Mouse (Mus musculus): ENCODE results near the gene Mutyh. TPM values are rescaled to one million over a fixed set of nuclear protein-coding genes. Genes with fewer than 3 reads are reported as not detected.

The Mutyh gene
- total and polyA plus RNA-seq, 3 experiments = 6.1 to 17.9 (median 15.9) TPM

- H3K36me3 ChIP-seq (replicated peaks) = no peaks in the 10 kb centered on the region
- no peak overlapping the region for H3K4me3 ChIP-seq (ENCODE audit: low read depth, low read length)
- TF ChIP-seq CTCF (IDR thresholded peaks at IDR 0.05; ENCODE audit: low read depth, low read length) = no peak
- TF ChIP-seq TAL1 (conservative IDR thresholded peaks at IDR 0.05; ENCODE audit: low read depth, low read length) = no peak
- no peak for TF ChIP-seq POLR2AphosphoS5 (IDR thresholded peaks at IDR 0.05; ENCODE audit: insufficient replicate concordance, low read depth, low read length)
- TF ChIP-seq GATA2 (IDR thresholded peaks at IDR 0.05; ENCODE audit: borderline replicate concordance, low read depth, low read length) = no peak
- no peak for TF ChIP-seq GATA1 (IDR thresholded peaks at IDR 0.05; ENCODE audit: borderline replicate concordance, low read length)
- no peak for DNase-seq (ENCODE audit: low spot score)
- H3K27me3 ChIP-seq (ENCODE audit: insufficient read depth, low read length) = peaks cover 12% of the 10 kb centered on the region
- no peaks in the 10 kb centered on the region; the same call in 1 of the 2 replicates for H3K9me3 ChIP-seq (replicated peaks)
- H3K4me1 ChIP-seq (ENCODE audit: insufficient read depth, low read depth, low read length) = 0 out of 2 replicates have a peak, but pooled peaks cover 3% of the 10 kb centered on the region
- no peak for ATAC-seq (ENCODE audit: extremely low read depth, insufficient number of reproducible peaks, low FRiP score, poor library complexity, severe bottlenecking)
Observed at GRCm38 (mm10) chr4:116844324-116844723, 36.8 kb downstream of the Mutyh start.

DNA sequence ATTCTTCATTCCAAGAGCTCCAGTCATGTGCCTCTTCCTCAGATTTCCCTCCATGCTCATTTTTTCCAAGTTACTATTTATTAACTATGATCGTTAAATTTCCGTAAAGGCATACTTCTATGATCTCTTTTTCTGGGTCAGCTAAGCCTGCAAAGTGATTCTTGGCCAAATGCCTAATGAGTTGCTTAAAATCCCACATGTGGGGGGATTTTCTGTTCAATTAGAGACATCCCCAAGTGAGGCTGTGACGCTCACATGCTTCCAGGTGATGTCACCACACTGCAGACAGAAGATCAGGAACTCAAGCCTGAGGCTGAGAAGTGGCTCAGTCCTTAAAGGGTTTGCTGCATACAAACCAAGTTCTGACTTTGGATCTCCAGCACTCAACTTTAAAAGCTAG lies 42.4 kb downstream of the Mutyh start:
- ATAC-seq (ENCODE audit: extremely low read depth, insufficient number of reproducible peaks, low FRiP score, poor library complexity, severe bottlenecking) (no peak), DNase-seq (ENCODE audit: low spot score) (no peak)
- no peak overlapping the region for H3K4me3 ChIP-seq (ENCODE audit: low read depth, low read length)
- peaks cover 20% of the 10 kb centered on the region for H3K27me3 ChIP-seq (ENCODE audit: insufficient read depth, low read length)
- no peaks in the 10 kb centered on the region for H3K4me1 ChIP-seq (ENCODE audit: insufficient read depth, low read depth, low read length)
- H3K36me3 ChIP-seq (replicated peaks) = no peaks in the 10 kb centered on the region
- TF ChIP-seq POLR2AphosphoS5 (IDR thresholded peaks at IDR 0.05; ENCODE audit: insufficient replicate concordance, low read depth, low read length) (no peak), TAL1 (conservative IDR thresholded peaks at IDR 0.05; ENCODE audit: low read depth, low read length) (no peak), GATA1 (IDR thresholded peaks at IDR 0.05; ENCODE audit: borderline replicate concordance, low read length) (no peak), CTCF (IDR thresholded peaks at IDR 0.05; ENCODE audit: low read depth, low read length) (no peak), GATA2 (IDR thresholded peaks at IDR 0.05; ENCODE audit: borderline replicate concordance, low read depth, low read length) (no peak)
- no peaks in the 10 kb centered on the region for H3K9me3 ChIP-seq (replicated peaks)

GRCm38 (mm10) chr4:116854286-116854685 lies 46.8 kb downstream of the Mutyh start:
- Histone ChIP-seq H3K27me3 (ENCODE audit: insufficient read depth, low read length) (peaks cover 26% of the 10 kb centered on the region), H3K4me3 (ENCODE audit: low read depth, low read length) (no peak overlapping the region), H3K9me3 (replicated peaks) (no peaks in the 10 kb centered on the region), H3K36me3 (replicated peaks) (no peaks in the 10 kb centered on the region), H3K4me1 (ENCODE audit: insufficient read depth, low read depth, low read length) (no peaks in the 10 kb centered on the region)
- TF ChIP-seq GATA1 (IDR thresholded peaks at IDR 0.05; ENCODE audit: borderline replicate concordance, low read length) = no peak
- no peak for TF ChIP-seq POLR2AphosphoS5 (IDR thresholded peaks at IDR 0.05; ENCODE audit: insufficient replicate concordance, low read depth, low read length)
- TF ChIP-seq CTCF (IDR thresholded peaks at IDR 0.05; ENCODE audit: low read depth, low read length) = no peak
- ATAC-seq (ENCODE audit: extremely low read depth, insufficient number of reproducible peaks, low FRiP score, poor library complexity, severe bottlenecking) (no peak), DNase-seq (ENCODE audit: low spot score) (no peak)

- no peaks in the 10 kb centered on the region for H3K36me3 ChIP-seq (replicated peaks)
- DNase-seq (ENCODE audit: low spot score) (no peak), ATAC-seq (ENCODE audit: extremely low read depth, insufficient number of reproducible peaks, low FRiP score, poor library complexity, severe bottlenecking) (no peak)
- TF ChIP-seq TAL1 (conservative IDR thresholded peaks at IDR 0.05; ENCODE audit: low read depth, low read length) (no peak), CTCF (IDR thresholded peaks at IDR 0.05; ENCODE audit: low read depth, low read length) (no peak), GATA2 (IDR thresholded peaks at IDR 0.05; ENCODE audit: borderline replicate concordance, low read depth, low read length) (no peak), POLR2AphosphoS5 (IDR thresholded peaks at IDR 0.05; ENCODE audit: insufficient replicate concordance, low read depth, low read length) (no peak), GATA1 (IDR thresholded peaks at IDR 0.05; ENCODE audit: borderline replicate concordance, low read length) (no peak)
- no peaks in the 10 kb centered on the region for H3K4me1 ChIP-seq (ENCODE audit: insufficient read depth, low read depth, low read length)
- no peaks in the 10 kb centered on the region for H3K9me3 ChIP-seq (replicated peaks)
- H3K27me3 ChIP-seq (ENCODE audit: insufficient read depth, low read length) = peaks cover 31% of the 10 kb centered on the region
- H3K4me3 ChIP-seq (ENCODE audit: low read depth, low read length) = no peak overlapping the region
Observed at GRCm38 (mm10) chr4:116857203-116857602, 49.7 kb downstream of the Mutyh start.

GRCm38 (mm10) chr4:116859711-116860110 lies 52.2 kb downstream of the Mutyh start:
- Histone ChIP-seq H3K27me3 (ENCODE audit: insufficient read depth, low read length) (peaks cover 21% of the 10 kb centered on the region), H3K4me1 (ENCODE audit: insufficient read depth, low read depth, low read length) (no peaks in the 10 kb centered on the region), H3K36me3 (replicated peaks) (no peaks in the 10 kb centered on the region), H3K4me3 (ENCODE audit: low read depth, low read length) (no peak overlapping the region), H3K9me3 (replicated peaks) (no peaks in the 10 kb centered on the region)
- ATAC-seq (ENCODE audit: extremely low read depth, insufficient number of reproducible peaks, low FRiP score, poor library complexity, severe bottlenecking) (no peak), DNase-seq (ENCODE audit: low spot score) (no peak)
- no peak for TF ChIP-seq TAL1 (conservative IDR thresholded peaks at IDR 0.05; ENCODE audit: low read depth, low read length)
- TF ChIP-seq POLR2AphosphoS5 (IDR thresholded peaks at IDR 0.05; ENCODE audit: insufficient replicate concordance, low read depth, low read length) = no peak
- TF ChIP-seq GATA2 (IDR thresholded peaks at IDR 0.05; ENCODE audit: borderline replicate concordance, low read depth, low read length) = no peak

GRCm38 (mm10) chr4:116862023-116862422 lies 54.5 kb downstream of the Mutyh start:
- H3K4me3 ChIP-seq (ENCODE audit: low read depth, low read length) = no peak overlapping the region
- H3K36me3 ChIP-seq (replicated peaks) = no peaks in the 10 kb centered on the region
- peaks cover 22% of the 10 kb centered on the region for H3K27me3 ChIP-seq (ENCODE audit: insufficient read depth, low read length)
- DNase-seq (ENCODE audit: low spot score) (no peak), ATAC-seq (ENCODE audit: extremely low read depth, insufficient number of reproducible peaks, low FRiP score, poor library complexity, severe bottlenecking) (no peak)
- H3K4me1 ChIP-seq (ENCODE audit: insufficient read depth, low read depth, low read length) = no peaks in the 10 kb centered on the region
- TF ChIP-seq CTCF (IDR thresholded peaks at IDR 0.05; ENCODE audit: low read depth, low read length) (no peak), TAL1 (conservative IDR thresholded peaks at IDR 0.05; ENCODE audit: low read depth, low read length) (no peak), POLR2AphosphoS5 (IDR thresholded peaks at IDR 0.05; ENCODE audit: insufficient replicate concordance, low read depth, low read length) (no peak), GATA1 (IDR thresholded peaks at IDR 0.05; ENCODE audit: borderline replicate concordance, low read length) (no peak), GATA2 (IDR thresholded peaks at IDR 0.05; ENCODE audit: borderline replicate concordance, low read depth, low read length) (no peak)
- H3K9me3 ChIP-seq (replicated peaks) = no peaks in the 10 kb centered on the region

Other genes starting within 250 kb of the Mutyh start
- 5.8 and 6.2 TPM in 2 replicates for gene Ccdc17, start 211.1 kb upstream of the Mutyh start, total RNA-seq (2014; fragmentation: Nextera tagmentation)
- 5.0 and 5.9 TPM in 2 replicates for gene Ccdc17, start 211.1 kb upstream of the Mutyh start, total RNA-seq (2017)
- gene Ccdc17, start 211.1 kb upstream of the Mutyh start, polyA plus RNA-seq (2012) = 0.37 and 0.83 TPM in 2 replicates
- 134 and 149 TPM in 2 replicates for gene Nasp, start 179.8 kb upstream of the Mutyh start, total RNA-seq (2014; fragmentation: Nextera tagmentation)
- 315 and 326 TPM in 2 replicates for gene Nasp, start 179.8 kb upstream of the Mutyh start, total RNA-seq (2017)
- 11.9 and 25.8 TPM in 2 replicates for gene Nasp, start 179.8 kb upstream of the Mutyh start, polyA plus RNA-seq (2012)
- 361 and 367 TPM in 2 replicates for gene Akr1a1, start 156.0 kb upstream of the Mutyh start, total RNA-seq (2014; fragmentation: Nextera tagmentation)
- gene Akr1a1, start 156.0 kb upstream of the Mutyh start, total RNA-seq (2017) = 830 and 919 TPM in 2 replicates
- 138 and 154 TPM in 2 replicates for gene Akr1a1, start 156.0 kb upstream of the Mutyh start, polyA plus RNA-seq (2012)
- gene Prdx1, start 122.2 kb upstream of the Mutyh start, total RNA-seq (2014; fragmentation: Nextera tagmentation) = 113 and 129 TPM in 2 replicates
- 298 and 303 TPM in 2 replicates for gene Prdx1, start 122.2 kb upstream of the Mutyh start, total RNA-seq (2017)
- 14.8 and 16.1 TPM in 2 replicates for gene Prdx1, start 122.2 kb upstream of the Mutyh start, polyA plus RNA-seq (2012)
- gene Mmachc, start 99.3 kb upstream of the Mutyh start, total RNA-seq (2014; fragmentation: Nextera tagmentation) = 48.9 and 53.1 TPM in 2 replicates
- gene Mmachc, start 99.3 kb upstream of the Mutyh start, total RNA-seq (2017) = 13.9 and 19.6 TPM in 2 replicates
- 1.6 and 1.8 TPM in 2 replicates for gene Mmachc, start 99.3 kb upstream of the Mutyh start, polyA plus RNA-seq (2012)
- gene Ccdc163, start 99.2 kb upstream of the Mutyh start, total RNA-seq (2014; fragmentation: Nextera tagmentation) = 25.6 and 44.0 TPM in 2 replicates
- 20.4 and 28.5 TPM in 2 replicates for gene Ccdc163, start 99.2 kb upstream of the Mutyh start, total RNA-seq (2017)
- gene Ccdc163, start 99.2 kb upstream of the Mutyh start, polyA plus RNA-seq (2012) = 2.6 and 4.0 TPM in 2 replicates
- gene Tesk2, start 86.8 kb upstream of the Mutyh start, total RNA-seq (2014; fragmentation: Nextera tagmentation) = 5.1 and 6.6 TPM in 2 replicates
- gene Tesk2, start 86.8 kb upstream of the Mutyh start, total RNA-seq (2017) = 4.8 TPM in 2 replicates
- gene Tesk2, start 86.8 kb upstream of the Mutyh start, polyA plus RNA-seq (2012) = 1.3 and 1.5 TPM in 2 replicates
- gene Toe1, start 83 bp upstream of the Mutyh start, total RNA-seq (2014; fragmentation: Nextera tagmentation) = 12.5 and 15.3 TPM in 2 replicates
- 37.3 and 46.1 TPM in 2 replicates for gene Toe1, start 83 bp upstream of the Mutyh start, total RNA-seq (2017)
- gene Toe1, start 83 bp upstream of the Mutyh start, polyA plus RNA-seq (2012) = 2.5 and 3.5 TPM in 2 replicates
- not detected in 2 replicates for gene Hpdl, start 14.0 kb downstream of the Mutyh start, total RNA-seq (2014; fragmentation: Nextera tagmentation)
- gene Hpdl, start 14.0 kb downstream of the Mutyh start, total RNA-seq (2017) = 0.06 TPM in 1 of 2 replicates, not detected in the other
- not detected in 2 replicates for gene Hpdl, start 14.0 kb downstream of the Mutyh start, polyA plus RNA-seq (2012)
- gene Zswim5, start 69.7 kb downstream of the Mutyh start, total RNA-seq (2014; fragmentation: Nextera tagmentation) = not detected in 2 replicates
- gene Zswim5, start 69.7 kb downstream of the Mutyh start, total RNA-seq (2017) = 0.06 and 0.11 TPM in 2 replicates
- not detected in 2 replicates for gene Zswim5, start 69.7 kb downstream of the Mutyh start, polyA plus RNA-seq (2012)
- 93.9 and 97.7 TPM in 2 replicates for gene Urod, start 186.7 kb downstream of the Mutyh start, total RNA-seq (2014; fragmentation: Nextera tagmentation)
- 85.4 and 99.8 TPM in 2 replicates for gene Urod, start 186.7 kb downstream of the Mutyh start, total RNA-seq (2017)
- 18.8 and 35.6 TPM in 2 replicates for gene Urod, start 186.7 kb downstream of the Mutyh start, polyA plus RNA-seq (2012)
- gene Hectd3, start 187.6 kb downstream of the Mutyh start, total RNA-seq (2014; fragmentation: Nextera tagmentation) = 12.0 and 12.5 TPM in 2 replicates
- 19.2 TPM in 2 replicates for gene Hectd3, start 187.6 kb downstream of the Mutyh start, total RNA-seq (2017)
- 14.3 and 25.8 TPM in 2 replicates for gene Hectd3, start 187.6 kb downstream of the Mutyh start, polyA plus RNA-seq (2012)
- 28.1 and 34.9 TPM in 2 replicates for gene Eif2b3, start 211.7 kb downstream of the Mutyh start, total RNA-seq (2014; fragmentation: Nextera tagmentation)
- 31.7 and 31.8 TPM in 2 replicates for gene Eif2b3, start 211.7 kb downstream of the Mutyh start, total RNA-seq (2017)
- gene Eif2b3, start 211.7 kb downstream of the Mutyh start, polyA plus RNA-seq (2012) = 6.0 and 6.5 TPM in 2 replicates